In the genomic region with DNA sequence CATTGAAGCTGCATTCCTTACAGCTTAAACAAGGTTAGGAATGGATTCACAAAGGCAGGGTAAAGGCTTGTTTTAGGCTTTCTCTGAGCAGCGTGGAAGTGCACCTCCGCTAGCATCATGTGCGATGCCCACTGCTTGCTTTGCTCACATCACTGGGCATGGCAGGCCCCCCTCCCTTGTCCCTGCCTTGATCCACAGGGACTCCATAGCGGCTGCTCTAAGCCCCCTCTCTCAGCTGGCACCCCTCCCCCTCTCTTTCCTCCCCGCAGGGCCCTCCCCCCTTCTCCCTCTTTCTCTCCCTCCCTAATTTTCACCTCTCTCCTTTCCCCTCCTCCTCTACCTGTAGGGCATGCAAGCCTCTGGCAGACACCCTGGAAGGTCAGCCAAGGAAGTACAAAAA, we compare ENCODE assay signal across 27 mouse cellular contexts. TPM values are rescaled to one million over a fixed set of nuclear protein-coding genes. Genes with fewer than 3 reads are reported as not detected.
DNase-seq lines count a peak whose midpoint lies in the region; ATAC-seq and TF ChIP-seq lines count a peak whose summit lies in the region.
"Had no signal": no experiment of that assay in that cellular context is flagged by ENCODE, and none has a peak within 500 bp of the region (broad histone marks: within the 10 kb centered on the region; RNA-seq: fewer than 3 reads in every experiment).

No protein-coding gene starts in this region.

- peak overlapping the region; percentile 5; the same call in 1 of the 2 replicates for H3K27ac ChIP-seq in hindbrain, embryonic 12.5 days
- no peak overlapping the region for H3K27ac ChIP-seq in hindbrain, embryonic 11.5 days (ENCODE audit: low read depth, low read length)
- peak overlapping the region; percentile 25; the same call in 1 of the 2 replicates for H3K27ac ChIP-seq in midbrain, embryonic 13.5 days
- H3K27ac ChIP-seq in midbrain, postnatal 0 days (ENCODE audit: low read depth, low read length) = no peak overlapping the region
- no peak overlapping the region for H3K27ac ChIP-seq in forebrain, embryonic 15.5 days (replicated peaks)
- peak overlapping the region; percentile 56 for H3K27ac ChIP-seq in midbrain, embryonic 15.5 days
- H3K27ac ChIP-seq: embryonic facial prominence, embryonic 12.5 days; hindbrain, embryonic 15.5 days; kidney, embryonic 15.5 days; layer of hippocampus, adult 2 months; limb, embryonic 13.5 days; lung, embryonic 15.5 days had no signal

- H3K4me1 ChIP-seq in hindbrain, embryonic 12.5 days = peaks cover 10% of the 10 kb centered on the region
- peaks cover 3% of the 10 kb centered on the region; the same call in 1 of the 2 replicates for H3K4me1 ChIP-seq in hindbrain, embryonic 11.5 days (replicated peaks; ENCODE audit: control insufficient read depth, insufficient read depth, low read length)
- H3K4me1 ChIP-seq in midbrain, embryonic 13.5 days (replicated peaks) = peaks cover 12% of the 10 kb centered on the region
- no peaks in the 10 kb centered on the region for H3K4me1 ChIP-seq in midbrain, postnatal 0 days (ENCODE audit: insufficient read depth, low read length)
- peaks cover 7% of the 10 kb centered on the region; the same call in 1 of the 2 replicates for H3K4me1 ChIP-seq in forebrain, embryonic 15.5 days
- H3K4me1 ChIP-seq in midbrain, embryonic 15.5 days = peaks cover 7% of the 10 kb centered on the region
- H3K4me1 ChIP-seq: lung, embryonic 15.5 days had no signal

- H3K27me3 ChIP-seq in hindbrain, embryonic 12.5 days = no peaks in the 10 kb centered on the region
- H3K27me3 ChIP-seq in hindbrain, embryonic 11.5 days (ENCODE audit: control insufficient read depth, insufficient read depth, low read length) = no peaks in the 10 kb centered on the region
- no peaks in the 10 kb centered on the region for H3K27me3 ChIP-seq in midbrain, embryonic 13.5 days
- H3K27me3 ChIP-seq in midbrain, postnatal 0 days (ENCODE audit: insufficient read depth, low read length) = no peaks in the 10 kb centered on the region
- H3K27me3 ChIP-seq in forebrain, embryonic 15.5 days = no peaks in the 10 kb centered on the region
- H3K27me3 ChIP-seq in midbrain, embryonic 15.5 days (replicated peaks) = no peaks in the 10 kb centered on the region
- H3K27me3 ChIP-seq: embryonic facial prominence, embryonic 12.5 days; hindbrain, embryonic 15.5 days; kidney, embryonic 15.5 days; limb, embryonic 13.5 days; lung, embryonic 15.5 days had no signal

- H3K9ac ChIP-seq in hindbrain, embryonic 12.5 days = no peak overlapping the region
- H3K9ac ChIP-seq in hindbrain, embryonic 11.5 days (ENCODE audit: low read depth, low read length) = no peak overlapping the region
- H3K9ac ChIP-seq in midbrain, embryonic 13.5 days (replicated peaks) = 0 out of 2 replicates have a peak overlapping the region, but pooled peaks have one; percentile 19
- no peak overlapping the region for H3K9ac ChIP-seq in midbrain, postnatal 0 days (replicated peaks; ENCODE audit: low read length, poor library complexity, severe bottlenecking)
- 0 out of 2 replicates have a peak overlapping the region, but pooled peaks have one; percentile 13 for H3K9ac ChIP-seq in forebrain, embryonic 15.5 days (replicated peaks)
- H3K9ac ChIP-seq in midbrain, embryonic 15.5 days = no peak overlapping the region
- H3K9ac ChIP-seq: embryonic facial prominence, embryonic 12.5 days; hindbrain, embryonic 15.5 days; kidney, embryonic 15.5 days; limb, embryonic 13.5 days; lung, embryonic 15.5 days had no signal

- no peak overlapping the region for H3K4me2 ChIP-seq in hindbrain, embryonic 12.5 days (replicated peaks)
- H3K4me2 ChIP-seq in hindbrain, embryonic 11.5 days (replicated peaks; ENCODE audit: low read depth, low read length) = no peak overlapping the region
- H3K4me2 ChIP-seq in midbrain, embryonic 13.5 days (replicated peaks) = no peak overlapping the region
- H3K4me2 ChIP-seq in midbrain, postnatal 0 days (ENCODE audit: low read depth, low read length, poor library complexity, severe bottlenecking) = no peak overlapping the region
- H3K4me2 ChIP-seq in forebrain, embryonic 15.5 days (replicated peaks) = no peak overlapping the region
- no peak overlapping the region for H3K4me2 ChIP-seq in midbrain, embryonic 15.5 days
- H3K4me2 ChIP-seq: embryonic facial prominence, embryonic 12.5 days; hindbrain, embryonic 15.5 days; kidney, embryonic 15.5 days; limb, embryonic 13.5 days; liver, embryonic 11.5 days; lung, embryonic 15.5 days had no signal

- no peak for TF ChIP-seq CTCF in midbrain, postnatal 0 days (IDR thresholded peaks at IDR 0.05)

- H3K4me3 ChIP-seq in hindbrain, embryonic 12.5 days = no peak overlapping the region
- H3K4me3 ChIP-seq in hindbrain, embryonic 11.5 days (ENCODE audit: low read depth, low read length) = no peak overlapping the region
- no peak overlapping the region for H3K4me3 ChIP-seq in midbrain, embryonic 13.5 days (replicated peaks)
- H3K4me3 ChIP-seq in midbrain, postnatal 0 days (ENCODE audit: low read depth, low read length) = no peak overlapping the region
- no peak overlapping the region for H3K4me3 ChIP-seq in forebrain, embryonic 15.5 days
- no peak overlapping the region for H3K4me3 ChIP-seq in midbrain, embryonic 15.5 days
- H3K4me3 ChIP-seq: embryonic facial prominence, embryonic 12.5 days; hindbrain, embryonic 15.5 days; kidney, embryonic 15.5 days; layer of hippocampus, adult 2 months; limb, embryonic 13.5 days; lung, embryonic 15.5 days had no signal

- no peak for DNase-seq in hindbrain, embryonic 11.5 days (ENCODE audit: low spot score)
- no peak for DNase-seq in midbrain, postnatal 0 days (ENCODE audit: low spot score)
- no peak for DNase-seq in lung, postnatal 14 days
- DNase-seq: adrenal gland, adult 8-10 months; B cell, adult 2 months; cerebellum, adult 8-10 months; cerebellum, postnatal 25 days; gastrocnemius, postnatal 14 days; heart, postnatal 14 days; kidney, adult 18-20 months; kidney, postnatal 36 days; lung, postnatal 36 days; thymus, adult 2 months; thymus, postnatal 36 days had no signal

- H3K36me3 ChIP-seq in hindbrain, embryonic 12.5 days = no peaks in the 10 kb centered on the region
- H3K36me3 ChIP-seq in hindbrain, embryonic 11.5 days (ENCODE audit: control insufficient read depth, insufficient read depth, low read length) = no peaks in the 10 kb centered on the region
- no peaks in the 10 kb centered on the region for H3K36me3 ChIP-seq in midbrain, embryonic 13.5 days
- no peaks in the 10 kb centered on the region for H3K36me3 ChIP-seq in midbrain, postnatal 0 days (ENCODE audit: insufficient read depth, low read length)
- no peaks in the 10 kb centered on the region for H3K36me3 ChIP-seq in forebrain, embryonic 15.5 days
- H3K36me3 ChIP-seq in midbrain, embryonic 15.5 days (replicated peaks) = no peaks in the 10 kb centered on the region
- H3K36me3 ChIP-seq: embryonic facial prominence, embryonic 12.5 days; G1E; hindbrain, embryonic 15.5 days; kidney, embryonic 15.5 days; limb, embryonic 13.5 days; lung, embryonic 15.5 days had no signal

- 13% methylated on average over 5 of the region's 5 CpGs for WGBS in hindbrain, embryonic 12.5 days
- 21% methylated on average over 5 of the region's 5 CpGs for WGBS in hindbrain, embryonic 11.5 days
- 5% methylated on average over 5 of the region's 5 CpGs for WGBS in midbrain, embryonic 13.5 days
- WGBS in midbrain, postnatal 0 days = 18% methylated on average over 5 of the region's 5 CpGs
- WGBS in forebrain, embryonic 15.5 days = 8% methylated on average over 5 of the region's 5 CpGs
- WGBS in midbrain, embryonic 15.5 days = 7% methylated on average over 5 of the region's 5 CpGs

- no peaks in the 10 kb centered on the region for H3K9me3 ChIP-seq in hindbrain, embryonic 12.5 days (replicated peaks)
- no peaks in the 10 kb centered on the region for H3K9me3 ChIP-seq in hindbrain, embryonic 11.5 days (ENCODE audit: control insufficient read depth, low read length)
- no peaks in the 10 kb centered on the region for H3K9me3 ChIP-seq in midbrain, embryonic 13.5 days
- no peaks in the 10 kb centered on the region for H3K9me3 ChIP-seq in midbrain, postnatal 0 days (ENCODE audit: low read length)
- no peaks in the 10 kb centered on the region for H3K9me3 ChIP-seq in forebrain, embryonic 15.5 days
- H3K9me3 ChIP-seq in midbrain, embryonic 15.5 days = no peaks in the 10 kb centered on the region
- H3K9me3 ChIP-seq: embryonic facial prominence, embryonic 12.5 days; hindbrain, embryonic 15.5 days; kidney, embryonic 15.5 days; limb, embryonic 13.5 days; lung, embryonic 15.5 days had no signal

- no peak for ATAC-seq in hindbrain, embryonic 12.5 days (ENCODE audit: low FRiP score)
- no peak for ATAC-seq in hindbrain, embryonic 11.5 days (ENCODE audit: low FRiP score)
- ATAC-seq in midbrain, embryonic 13.5 days = no peak
- no peak for ATAC-seq in midbrain, postnatal 0 days (ENCODE audit: low FRiP score)
- ATAC-seq in forebrain, embryonic 15.5 days (replicated peaks) = no peak
- ATAC-seq in midbrain, embryonic 15.5 days (replicated peaks) = no peak; the same call in 1 of the 2 replicates

RNA-seq across cellular contexts. Expression of gene Kctd15, which starts 5.7 kb away (rescaled TPM):
- polyA plus RNA-seq in hindbrain, embryonic 12.5 days (2016; fragmentation: Nextera tagmentation; extraction: Ambion mirVana) = 36.9 and 42.1 TPM in 2 replicates
- polyA plus RNA-seq in hindbrain, embryonic 11.5 days (2014; fragmentation: Nextera tagmentation; extraction: Ambion mirVana) = 12.2 and 17.0 TPM in 2 replicates
- 35.2 and 42.8 TPM in 2 replicates for polyA plus RNA-seq in midbrain, embryonic 13.5 days (2015; fragmentation: Nextera tagmentation; extraction: Ambion mirVana)
- total RNA-seq in midbrain, postnatal 0 days (2014; rRNA removed) = 61.3 and 69.1 TPM in 2 replicates
- polyA plus RNA-seq in midbrain, postnatal 0 days (2015; fragmentation: Nextera tagmentation; extraction: Ambion mirVana) = 15.0 and 15.7 TPM in 2 replicates
- 27.7 and 29.0 TPM in 2 replicates for polyA plus RNA-seq in forebrain, embryonic 15.5 days (2015; fragmentation: Nextera tagmentation; extraction: Ambion mirVana)
- polyA plus RNA-seq in midbrain, embryonic 15.5 days (2015; fragmentation: Nextera tagmentation; extraction: Ambion mirVana) = 29.1 and 31.7 TPM in 2 replicates
- total RNA-seq: granulocyte monocyte progenitor cell, adult 5-6 weeks had no signal
- polyA plus RNA-seq: G1E had no signal

Comparison
In these comparisons a context has a peak if more than half of its experiments do, and no peak if none do; other contexts are left out.
1. H3K27ac ChIP-seq: peak in hindbrain, embryonic 12.5 days (single experiment), midbrain, embryonic 13.5 days (single experiment) and midbrain, embryonic 15.5 days (single experiment); none in hindbrain, embryonic 11.5 days (single experiment), midbrain, postnatal 0 days (single experiment) and forebrain, embryonic 15.5 days (single experiment).
2. H3K9ac ChIP-seq: peak in midbrain, embryonic 13.5 days (single experiment) and forebrain, embryonic 15.5 days (single experiment); none in hindbrain, embryonic 12.5 days (single experiment), hindbrain, embryonic 11.5 days (single experiment), midbrain, postnatal 0 days (single experiment) and midbrain, embryonic 15.5 days (single experiment).